Mouse (Mus musculus): ENCODE measurements at regions not wholly inside any gene's neighbourhood (a gene's known extent, or its start where the extent isn't known, plus 50 kb on each side); places are given as distances from the start of the nearest gene placed in this dataset.

DNA sequence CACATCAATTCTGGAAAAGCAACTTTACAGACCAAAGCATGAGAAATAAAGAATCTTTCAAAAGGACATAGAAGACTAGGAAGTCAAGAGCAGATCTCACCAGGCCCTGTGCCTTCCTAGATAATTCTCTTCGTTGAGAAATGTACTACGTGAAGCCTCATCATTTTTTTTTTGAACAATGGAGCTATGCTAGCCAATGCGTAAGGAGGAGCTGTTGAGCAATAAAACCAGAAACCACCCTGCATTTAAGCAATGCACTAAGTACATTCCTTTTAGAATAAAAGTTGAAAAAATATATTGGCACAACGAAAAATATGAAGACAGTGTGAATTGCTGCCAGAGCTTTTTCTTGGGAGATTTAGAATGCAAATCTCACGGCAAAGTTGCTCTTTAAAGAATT lies 349.7 kb upstream of the Rgma start:
- TF ChIP-seq CTCF (IDR thresholded peaks at IDR 0.05; ENCODE audit: borderline replicate concordance, extremely low read depth, insufficient read depth, insufficient read length): no peak
- no peak for TF ChIP-seq POLR2A (IDR thresholded peaks at IDR 0.05; ENCODE audit: borderline replicate concordance, extremely low read depth, insufficient read depth, insufficient read length, poor library complexity, severe bottlenecking)

All from brain, embryonic 14.5 days (tissue).